ENCODE assay signal across 8 mouse cellular contexts in the genomic region with DNA sequence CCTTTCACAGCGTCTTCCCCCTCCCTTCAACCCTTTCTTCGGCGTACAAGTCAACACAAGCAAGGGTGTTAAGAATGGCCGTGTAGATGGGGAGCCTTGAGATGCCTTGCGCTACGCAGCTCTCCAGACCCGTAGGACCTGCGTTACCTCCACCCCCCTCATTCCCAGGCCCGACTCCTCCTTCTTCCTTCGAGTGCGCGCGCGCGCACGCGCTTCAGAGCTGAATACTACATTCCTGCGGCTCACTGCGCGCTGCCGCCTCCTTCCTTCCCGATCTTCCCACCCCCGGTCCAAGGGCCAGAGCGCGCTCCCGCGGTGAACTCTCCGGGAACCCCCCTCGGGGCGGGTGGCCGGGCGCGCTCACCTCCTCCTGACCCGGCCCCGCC. TPM values are rescaled to one million over a fixed set of nuclear protein-coding genes. Genes with fewer than 3 reads are reported as not detected.
DNase-seq lines count a peak whose midpoint lies in the region; ATAC-seq and TF ChIP-seq lines count a peak whose summit lies in the region.

No protein-coding gene starts in this region.

- peak; percentile 65 for ATAC-seq in heart, embryonic 15.5 days (replicated peaks; ENCODE audit: insufficient number of reproducible peaks, insufficient read depth, low FRiP score, low read depth)
- ATAC-seq in liver, embryonic 14.5 days (ENCODE audit: insufficient read depth), result peak; percentile 53
- peak; percentile 67 for ATAC-seq in neural tube, embryonic 11.5 days (ENCODE audit: insufficient read depth, low FRiP score, low TSS enrichment)

- peak; percentile 62 to 78 for DNase-seq in CD8-positive naive resting alpha-beta T cell, adult 2 months (ENCODE audit: low read depth in 2 of 2, low spot score in 2 of 2)
- DNase-seq in brain, embryonic 14.5 days (ENCODE audit: low read depth), result peak; percentile 95
- peak; percentile 88 for DNase-seq in forebrain, embryonic 10.5 days (ENCODE audit: extremely low spot score, low spot score)
- peak; percentile 99 for DNase-seq in kidney, postnatal 14 days
- peak in 2 of 3 experiments; percentile 24 to 46 for DNase-seq in liver, embryonic 14.5 days (ENCODE audit: low read depth in 3 of 3, low spot score in 3 of 3)
- peak; percentile 93 for DNase-seq in neural tube, embryonic 11.5 days (ENCODE audit: low spot score)
- peak; percentile 86 for DNase-seq in telencephalon, adult 2 months (ENCODE audit: low read depth, low spot score)

- no peaks in the 10 kb centered on the region; the same call in 1 of the 2 replicates for H3K36me3 ChIP-seq in forebrain, embryonic 10.5 days (replicated peaks)
- no peaks in the 10 kb centered on the region for H3K36me3 ChIP-seq in heart, embryonic 15.5 days
- H3K36me3 ChIP-seq in liver, embryonic 14.5 days (replicated peaks; ENCODE audit: control insufficient read depth, insufficient read depth, low read depth), result no peaks in the 10 kb centered on the region
- H3K36me3 ChIP-seq in neural tube, embryonic 11.5 days (ENCODE audit: control insufficient read depth, insufficient read depth, low read length), result no peaks in the 10 kb centered on the region

- H3K4me1 ChIP-seq in forebrain, embryonic 10.5 days, result peaks cover 97% of the 10 kb centered on the region
- peaks cover 62% of the 10 kb centered on the region for H3K4me1 ChIP-seq in heart, embryonic 15.5 days (replicated peaks)
- H3K4me1 ChIP-seq in liver, embryonic 14.5 days (replicated peaks; ENCODE audit: control insufficient read depth in 2 of 2, insufficient read depth in 2 of 2, low read length in 1 of 2), result peaks cover 0 to 15% of the 10 kb centered on the region in 2 experiments; a peak in 2 of 4 replicates
- peaks cover 39% of the 10 kb centered on the region for H3K4me1 ChIP-seq in neural tube, embryonic 11.5 days (ENCODE audit: control insufficient read depth, insufficient read depth, low read length)

- peak overlapping the region; percentile 69 for H3K4me3 ChIP-seq in forebrain, embryonic 10.5 days
- peak overlapping the region; percentile 58 for H3K4me3 ChIP-seq in heart, embryonic 15.5 days
- H3K4me3 ChIP-seq in liver, embryonic 14.5 days (ENCODE audit: insufficient read depth in 1 of 2, low read depth in 2 of 2, low read length in 2 of 2), result peak overlapping the region; percentile 51 to 64
- H3K4me3 ChIP-seq in neural tube, embryonic 11.5 days (ENCODE audit: low read depth, low read length), result peak overlapping the region; percentile 56

- H3K27ac ChIP-seq in forebrain, embryonic 10.5 days, result peak overlapping the region; percentile 87
- peak overlapping the region; percentile 96 for H3K27ac ChIP-seq in heart, embryonic 15.5 days
- no peak overlapping the region for H3K27ac ChIP-seq in liver, embryonic 14.5 days
- peak overlapping the region; percentile 47; the same call in 1 of the 2 replicates for H3K27ac ChIP-seq in neural tube, embryonic 11.5 days (ENCODE audit: low read depth, low read length)

- H3K27me3 ChIP-seq in forebrain, embryonic 10.5 days (ENCODE audit: poor library complexity, severe bottlenecking), result peaks cover 98% of the 10 kb centered on the region
- peaks cover 46% of the 10 kb centered on the region for H3K27me3 ChIP-seq in heart, embryonic 15.5 days
- H3K27me3 ChIP-seq in liver, embryonic 14.5 days (ENCODE audit: control insufficient read depth, insufficient read depth, low read length), result peaks cover 71% of the 10 kb centered on the region
- peaks cover 17% of the 10 kb centered on the region for H3K27me3 ChIP-seq in neural tube, embryonic 11.5 days (ENCODE audit: control insufficient read depth, insufficient read depth, low read length)

- H3K9ac ChIP-seq in heart, embryonic 15.5 days, result peak overlapping the region; percentile 58
- H3K9ac ChIP-seq in liver, embryonic 14.5 days (replicated peaks), result no peak overlapping the region
- H3K9ac ChIP-seq in neural tube, embryonic 11.5 days (ENCODE audit: low read length), result peak overlapping the region; percentile 43

- WGBS in forebrain, embryonic 10.5 days, result under 1% methylated on average over 35 of the region's 35 CpGs
- WGBS in heart, embryonic 15.5 days, result under 1% methylated on average over 33 of the region's 35 CpGs
- under 1% methylated on average over 35 of the region's 35 CpGs for WGBS in liver, embryonic 14.5 days (ENCODE audit: insufficient replicate concordance)
- WGBS in neural tube, embryonic 11.5 days, result 1% methylated on average over 33 of the region's 35 CpGs

- peak overlapping the region; percentile 92 for H3K4me2 ChIP-seq in heart, embryonic 15.5 days
- peak overlapping the region; percentile 62 for H3K4me2 ChIP-seq in liver, embryonic 14.5 days (ENCODE audit: low read depth)
- peak overlapping the region; percentile 82 for H3K4me2 ChIP-seq in neural tube, embryonic 11.5 days (ENCODE audit: low read depth)

- H3K9me3 ChIP-seq in forebrain, embryonic 10.5 days, result no peaks in the 10 kb centered on the region
- no peaks in the 10 kb centered on the region for H3K9me3 ChIP-seq in heart, embryonic 15.5 days (replicated peaks)
- H3K9me3 ChIP-seq in liver, embryonic 14.5 days (ENCODE audit: control insufficient read depth, low read length), result no peaks in the 10 kb centered on the region
- no peaks in the 10 kb centered on the region for H3K9me3 ChIP-seq in neural tube, embryonic 11.5 days (ENCODE audit: control insufficient read depth, low read length)

- TF ChIP-seq POLR2A in brain, embryonic 14.5 days (IDR thresholded peaks at IDR 0.05; ENCODE audit: borderline replicate concordance, extremely low read depth, insufficient read depth, insufficient read length, poor library complexity, severe bottlenecking), result no peak

- no peak for TF ChIP-seq EP300 in liver, embryonic 14.5 days (IDR thresholded peaks at IDR 0.05; ENCODE audit: low read depth)

- TF ChIP-seq CTCF in brain, embryonic 14.5 days (IDR thresholded peaks at IDR 0.05; ENCODE audit: borderline replicate concordance, extremely low read depth, insufficient read depth, insufficient read length), result no peak
- no peak for TF ChIP-seq CTCF in liver, embryonic 14.5 days (IDR thresholded peaks at IDR 0.05; ENCODE audit: low read depth)

RNA-seq across cellular contexts. Expression of a gene that starts 10.5 kb away (rescaled TPM):
- polyA plus RNA-seq in brain, embryonic 14.5 days (2012; rRNA removed), result 9.1 and 11.0 TPM in 2 replicates
- 27.5 and 31.3 TPM in 2 replicates for polyA plus RNA-seq in forebrain, embryonic 10.5 days (2016; fragmentation: Nextera tagmentation; extraction: Ambion mirVana)
- 7.9 and 15.8 TPM in 2 replicates for polyA plus RNA-seq in heart, embryonic 15.5 days (2015; fragmentation: Nextera tagmentation; extraction: Ambion mirVana)
- polyA plus RNA-seq in liver, embryonic 14.5 days (2012; rRNA removed), result 2.3 and 2.5 TPM in 2 replicates
- 1.9 and 2.1 TPM in 2 replicates for polyA plus RNA-seq in liver, embryonic 14.5 days (2014; fragmentation: Nextera tagmentation; extraction: Ambion mirVana)
- 24.0 and 26.4 TPM in 2 replicates for polyA plus RNA-seq in neural tube, embryonic 11.5 days (2014; fragmentation: Nextera tagmentation; extraction: Ambion mirVana)

RNA-seq across cellular contexts. Expression of a gene that starts 15.1 kb away (rescaled TPM):
- polyA plus RNA-seq in brain, embryonic 14.5 days (2012; rRNA removed), result 0.30 and 0.40 TPM in 2 replicates
- polyA plus RNA-seq in forebrain, embryonic 10.5 days (2016; fragmentation: Nextera tagmentation; extraction: Ambion mirVana), result 0.42 and 0.55 TPM in 2 replicates
- 1.7 and 8.9 TPM in 2 replicates for polyA plus RNA-seq in heart, embryonic 15.5 days (2015; fragmentation: Nextera tagmentation; extraction: Ambion mirVana)
- polyA plus RNA-seq in liver, embryonic 14.5 days (2012; rRNA removed), result 1.6 and 2.7 TPM in 2 replicates
- polyA plus RNA-seq in liver, embryonic 14.5 days (2014; fragmentation: Nextera tagmentation; extraction: Ambion mirVana), result 5.6 and 5.7 TPM in 2 replicates
- 0.95 and 1.3 TPM in 2 replicates for polyA plus RNA-seq in neural tube, embryonic 11.5 days (2014; fragmentation: Nextera tagmentation; extraction: Ambion mirVana)

RNA-seq across cellular contexts. Expression of a gene that starts 23.5 kb away (rescaled TPM):
- 0.18 and 0.23 TPM in 2 replicates for polyA plus RNA-seq in brain, embryonic 14.5 days (2012; rRNA removed)
- 0.48 and 0.76 TPM in 2 replicates for polyA plus RNA-seq in forebrain, embryonic 10.5 days (2016; fragmentation: Nextera tagmentation; extraction: Ambion mirVana)
- polyA plus RNA-seq in heart, embryonic 15.5 days (2015; fragmentation: Nextera tagmentation; extraction: Ambion mirVana), result not detected in 2 replicates
- 0.04 TPM in 1 of 2 replicates, not detected in the other for polyA plus RNA-seq in liver, embryonic 14.5 days (2012; rRNA removed)
- polyA plus RNA-seq in liver, embryonic 14.5 days (2014; fragmentation: Nextera tagmentation; extraction: Ambion mirVana), result 0.04 TPM in 1 of 2 replicates, not detected in the other
- 0.20 and 0.39 TPM in 2 replicates for polyA plus RNA-seq in neural tube, embryonic 11.5 days (2014; fragmentation: Nextera tagmentation; extraction: Ambion mirVana)

RNA-seq across cellular contexts. Expression of a gene that starts 32.4 kb away (rescaled TPM):
- polyA plus RNA-seq in brain, embryonic 14.5 days (2012; rRNA removed), result 48.7 and 53.6 TPM in 2 replicates
- polyA plus RNA-seq in forebrain, embryonic 10.5 days (2016; fragmentation: Nextera tagmentation; extraction: Ambion mirVana), result 64.2 and 66.8 TPM in 2 replicates
- 39.3 and 47.4 TPM in 2 replicates for polyA plus RNA-seq in heart, embryonic 15.5 days (2015; fragmentation: Nextera tagmentation; extraction: Ambion mirVana)
- 13.4 and 15.4 TPM in 2 replicates for polyA plus RNA-seq in liver, embryonic 14.5 days (2012; rRNA removed)
- polyA plus RNA-seq in liver, embryonic 14.5 days (2014; fragmentation: Nextera tagmentation; extraction: Ambion mirVana), result 21.2 and 23.5 TPM in 2 replicates
- polyA plus RNA-seq in neural tube, embryonic 11.5 days (2014; fragmentation: Nextera tagmentation; extraction: Ambion mirVana), result 59.7 and 66.7 TPM in 2 replicates

RNA-seq across cellular contexts. Expression of a gene that starts 42.3 kb away (rescaled TPM):
- 45.4 and 50.8 TPM in 2 replicates for polyA plus RNA-seq in brain, embryonic 14.5 days (2012; rRNA removed)
- polyA plus RNA-seq in forebrain, embryonic 10.5 days (2016; fragmentation: Nextera tagmentation; extraction: Ambion mirVana), result 36.0 and 39.9 TPM in 2 replicates
- polyA plus RNA-seq in heart, embryonic 15.5 days (2015; fragmentation: Nextera tagmentation; extraction: Ambion mirVana), result 31.1 and 47.9 TPM in 2 replicates
- 14.9 and 17.9 TPM in 2 replicates for polyA plus RNA-seq in liver, embryonic 14.5 days (2012; rRNA removed)
- 22.6 and 24.0 TPM in 2 replicates for polyA plus RNA-seq in liver, embryonic 14.5 days (2014; fragmentation: Nextera tagmentation; extraction: Ambion mirVana)
- polyA plus RNA-seq in neural tube, embryonic 11.5 days (2014; fragmentation: Nextera tagmentation; extraction: Ambion mirVana), result 32.8 TPM in 2 replicates

Comparison
In these comparisons a context has a peak if more than half of its experiments do, and no peak if none do; other contexts are left out.
1. DNase-seq: peak in every context shown above with its lines; median percentile 99 in kidney, postnatal 14 days; 95 in brain, embryonic 14.5 days; 93 in neural tube, embryonic 11.5 days; 88 in forebrain, embryonic 10.5 days; 86 in telencephalon, adult 2 months; 70 in CD8-positive naive resting alpha-beta T cell, adult 2 months; 35 in liver, embryonic 14.5 days.